Mouse (Mus musculus) heart, embryonic 16.5 days (tissue): Measurements from ENCODE around the gene Tmem246. TPM values are rescaled to one million over a fixed set of nuclear protein-coding genes. Genes with fewer than 3 reads are reported as not detected.
A peak's percentile ranks its signal among the peaks of the same experiment; 100 is the strongest.

Source experiments
- ATAC-seq: fragments of 200-750 bp; cut with Nextera tagmentation; replicated peaks from 2 replicates; pipeline ENCODE4 v1.8.0; 2017; ENCODE audit warnings: moderate number of reproducible peaks; ENCODE audit not compliant: insufficient read depth, low FRiP score; ENCODE audit errors: extremely low read depth
- H3K27ac ChIP-seq: fragments of 300-500 bp; sonication (generic); 2 replicates; pipeline ENCODE4 v1.5.1; 2014; ENCODE audit warnings: mild to moderate bottlenecking, low read length, control low read depth, moderate library complexity
- H3K27me3 ChIP-seq: fragments of 300-500 bp; sonication (generic); 2 replicates; pipeline ENCODE4 v1.6.1; 2014; ENCODE audit warnings: low read length, mixed read lengths; ENCODE audit not compliant: control insufficient read depth, insufficient read depth
- H3K36me3 ChIP-seq: fragments of 300-500 bp; sonication (generic); 2 replicates; pipeline ENCODE4 v1.6.1; 2014; ENCODE audit not compliant: control insufficient read depth, insufficient read depth
- H3K4me1 ChIP-seq: fragments of 300-500 bp; sonication (generic); 2 replicates; pipeline ENCODE4 v1.6.1; 2014; ENCODE audit warnings: low read length, mixed read lengths; ENCODE audit not compliant: control insufficient read depth, insufficient read depth
- H3K4me2 ChIP-seq: fragments of 300-500 bp; sonication (generic); 2 replicates; pipeline ENCODE4 v1.6.1; 2014; ENCODE audit warnings: low read depth, mild to moderate bottlenecking, control low read depth, low read length
- H3K4me3 ChIP-seq: fragments of 300-500 bp; sonication (generic); 2 replicates; pipeline ENCODE4 v1.5.1; 2014; ENCODE audit warnings: mild to moderate bottlenecking, control low read depth, low read length
- H3K9ac ChIP-seq: fragments of 300-500 bp; sonication (generic); 2 replicates; pipeline ENCODE4 v1.6.1; 2014; ENCODE audit warnings: low read length, control low read depth
- H3K9me3 ChIP-seq: fragments of 300-500 bp; sonication (generic); replicated peaks from 2 replicates; pipeline ENCODE4 v1.6.1; 2016; ENCODE audit warnings: low read length; ENCODE audit not compliant: control insufficient read depth
- WGBS: fragments of 180-500 bp; shearing (Covaris S2); extraction: QIAGEN DNeasy Blood & Tissue Kit; methylation state at CpG from one replicate; pipeline ENCODE4 v1.1.7; 2014; 5-methylcytosine and 5-hydroxymethylcytosine counted together
- polyA plus RNA-seq: library from polyadenylated mRNA; unstranded; fragments of >200 nt; fragmentation: Nextera tagmentation; extraction: Ambion mirVana; gene quantifications from 2 replicates; pipeline ENCODE4 v1.2.1, GENCODE M21; 2015

Gene Tmem246
- polyA plus RNA-seq, 1 experiment from 2014 or later, result 53.8 TPM

DNA sequence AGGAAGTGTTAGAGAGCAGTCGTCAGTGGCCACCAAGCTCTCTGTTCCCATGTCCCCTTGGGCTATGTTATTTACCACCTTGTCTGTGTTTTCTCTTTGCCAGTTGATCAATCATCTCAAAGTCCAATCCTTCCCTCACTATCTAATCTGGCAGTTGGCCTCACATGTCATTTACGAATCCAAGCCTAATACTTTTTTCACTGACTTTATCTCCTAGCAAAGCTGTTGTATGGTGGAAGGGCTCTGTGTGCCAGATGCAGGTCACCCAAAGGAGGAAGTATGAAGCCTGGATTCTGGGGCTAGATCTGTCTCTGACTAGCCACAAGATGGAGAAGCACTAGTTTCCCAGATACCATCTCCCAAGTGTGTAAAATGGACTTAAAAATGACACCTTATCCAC, 39.5 kb downstream of the Tmem246 start:
- no peaks in the 10 kb centered on the region for H3K4me1 ChIP-seq
- WGBS, result 37% methylated on average over 2 of the region's 2 CpGs

DNA sequence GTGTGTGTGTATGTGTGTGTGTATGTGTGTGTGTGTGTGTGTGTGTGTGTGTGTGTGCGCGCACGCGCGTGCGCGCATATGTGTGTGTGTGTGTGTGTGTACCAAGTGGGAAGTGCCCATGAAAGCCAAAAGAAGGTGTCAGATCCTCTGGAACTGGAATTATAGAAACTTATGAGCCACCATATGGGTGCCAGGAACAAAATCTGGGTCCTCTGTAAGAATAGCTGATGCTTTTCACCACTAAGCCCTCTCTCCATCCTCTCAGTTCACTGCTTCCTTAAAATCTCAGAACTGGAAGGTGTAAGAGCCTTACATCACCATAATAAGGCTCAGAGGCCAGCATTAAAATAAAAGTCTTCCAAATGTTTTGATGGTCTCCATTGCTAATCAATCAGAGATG, 40.3 kb downstream of the Tmem246 start:
- Histone ChIP-seq H3K27me3 (no peaks in the 10 kb centered on the region), H3K9ac (no peak overlapping the region), H3K27ac (no peak overlapping the region), H3K4me3 (no peak overlapping the region), H3K4me2 (no peak overlapping the region), H3K36me3 (no peaks in the 10 kb centered on the region), H3K4me1 (no peaks in the 10 kb centered on the region), H3K9me3 (no peaks in the 10 kb centered on the region)
- no peak for ATAC-seq
- WGBS, result 86% methylated on average over 7 of the region's 7 CpGs

More for the DNA sequence above, 39.5 kb downstream of the Tmem246 start:
- Histone ChIP-seq H3K36me3 (no peaks in the 10 kb centered on the region), H3K27me3 (no peaks in the 10 kb centered on the region), H3K9me3 (no peaks in the 10 kb centered on the region), H3K4me2 (no peak overlapping the region), H3K27ac (no peak overlapping the region), H3K9ac (no peak overlapping the region), H3K4me3 (no peak overlapping the region)
- no peak for ATAC-seq

DNA sequence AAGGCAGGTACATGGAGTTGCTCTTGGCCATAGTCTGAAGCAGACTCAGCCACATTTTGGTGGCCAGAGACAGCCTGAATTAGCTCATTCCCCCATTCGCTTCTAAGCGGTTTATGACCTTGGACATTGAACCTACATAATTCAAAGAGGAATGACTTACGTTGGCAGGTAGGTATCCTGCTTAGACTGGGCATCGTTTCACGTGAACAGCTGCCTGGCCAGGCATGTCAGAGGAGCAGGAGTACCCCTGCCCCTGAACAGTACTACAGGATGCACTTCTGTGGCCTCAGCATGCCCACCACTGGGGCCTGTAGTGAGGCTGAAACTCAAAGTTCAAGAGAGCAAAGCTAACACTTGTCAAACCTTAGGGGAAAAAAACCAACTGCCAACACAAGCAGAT, 44.3 kb downstream of the Tmem246 start:
- H3K9ac ChIP-seq, result no peak overlapping the region
- ATAC-seq, result no peak
- H3K27me3 ChIP-seq, result no peaks in the 10 kb centered on the region
- WGBS, result 78% methylated on average over 5 of the region's 5 CpGs
- no peak overlapping the region for H3K4me3 ChIP-seq
- no peak overlapping the region for H3K4me2 ChIP-seq
- no peak overlapping the region for H3K27ac ChIP-seq
- H3K9me3 ChIP-seq, result no peaks in the 10 kb centered on the region
- H3K36me3 ChIP-seq, result no peaks in the 10 kb centered on the region
- no peaks in the 10 kb centered on the region for H3K4me1 ChIP-seq

DNA sequence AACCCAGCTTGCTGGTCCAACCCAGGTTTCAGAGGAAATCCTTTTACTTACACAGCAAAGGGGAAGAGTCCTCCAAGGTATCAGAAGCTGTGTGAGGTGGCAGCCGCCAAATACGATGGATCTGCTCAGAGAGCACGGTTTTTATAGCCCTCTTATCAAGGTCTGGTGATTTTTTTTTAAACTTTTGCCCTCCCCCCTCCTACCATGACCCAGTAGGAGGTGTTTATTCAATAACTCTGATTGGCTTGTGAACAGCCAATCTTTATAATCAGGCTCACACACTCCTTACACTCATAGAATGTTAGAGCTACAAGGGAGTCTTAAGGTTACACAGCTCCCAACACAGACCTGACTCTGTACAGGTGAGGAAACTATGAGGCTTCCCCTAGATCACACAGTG, 48.3 kb downstream of the Tmem246 start, which contains the start of gene Aldob:
Aldob (minus strand) TSS at position 164 of the 400 bp plus-strand sequence.
- H3K4me2 ChIP-seq, result no peak within 1 kb of the TSS
- H3K27ac ChIP-seq, result no peak within 1 kb of the TSS
- WGBS, result 27% methylated on average over 3 of the region's 3 CpGs
- no peak for ATAC-seq
- H3K4me1 ChIP-seq, result no peaks in the 10 kb centered on the region
- no peaks in the 10 kb centered on the region for H3K36me3 ChIP-seq
- no peak within 1 kb of the TSS for H3K9ac ChIP-seq
- no peak within 1 kb of the TSS for H3K4me3 ChIP-seq
- H3K27me3 ChIP-seq, result no peaks in the 10 kb centered on the region
- H3K9me3 ChIP-seq, result no peaks in the 10 kb centered on the region

DNA sequence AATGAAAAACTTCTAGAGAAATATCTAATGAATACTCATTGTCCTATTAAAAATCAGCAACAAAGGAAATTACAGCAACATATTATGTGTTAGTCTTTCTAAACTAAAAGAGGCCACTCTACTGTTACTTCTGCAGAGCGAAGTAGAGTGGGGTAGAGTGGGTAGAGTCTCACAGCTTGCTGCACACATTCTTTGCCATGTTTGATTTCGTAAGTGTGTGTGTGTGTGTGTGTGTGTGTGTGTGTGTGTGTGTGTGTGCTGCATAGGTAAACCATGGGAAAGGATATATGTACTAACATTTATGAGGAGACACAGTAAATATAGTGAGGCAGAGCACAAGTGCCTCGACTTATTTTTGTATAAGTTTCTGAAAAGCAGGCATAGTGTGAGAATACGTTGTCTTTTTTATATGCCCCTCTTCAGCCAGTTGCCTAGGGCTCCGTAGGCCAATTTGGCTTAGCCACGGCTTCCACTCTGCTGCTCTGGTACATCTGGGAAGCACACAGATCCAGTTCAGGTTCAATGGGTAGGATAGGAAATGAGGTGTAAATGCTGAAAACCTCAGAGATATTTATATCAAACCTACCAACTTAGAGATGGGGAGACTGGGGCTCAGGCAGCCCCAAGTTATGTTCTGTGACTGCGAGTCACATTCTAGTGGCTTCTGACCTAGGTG, 50.0 kb downstream of the Tmem246 start:
- Histone ChIP-seq H3K36me3 (no peaks in the 10 kb centered on the region), H3K27me3 (no peaks in the 10 kb centered on the region), H3K27ac (no peak overlapping the region), H3K4me3 (no peak overlapping the region), H3K9ac (no peak overlapping the region), H3K4me2 (no peak overlapping the region), H3K4me1 (no peaks in the 10 kb centered on the region), H3K9me3 (no peaks in the 10 kb centered on the region)
- WGBS, result 81% methylated on average over 7 of the region's 7 CpGs
- ATAC-seq, result no peak

DNA sequence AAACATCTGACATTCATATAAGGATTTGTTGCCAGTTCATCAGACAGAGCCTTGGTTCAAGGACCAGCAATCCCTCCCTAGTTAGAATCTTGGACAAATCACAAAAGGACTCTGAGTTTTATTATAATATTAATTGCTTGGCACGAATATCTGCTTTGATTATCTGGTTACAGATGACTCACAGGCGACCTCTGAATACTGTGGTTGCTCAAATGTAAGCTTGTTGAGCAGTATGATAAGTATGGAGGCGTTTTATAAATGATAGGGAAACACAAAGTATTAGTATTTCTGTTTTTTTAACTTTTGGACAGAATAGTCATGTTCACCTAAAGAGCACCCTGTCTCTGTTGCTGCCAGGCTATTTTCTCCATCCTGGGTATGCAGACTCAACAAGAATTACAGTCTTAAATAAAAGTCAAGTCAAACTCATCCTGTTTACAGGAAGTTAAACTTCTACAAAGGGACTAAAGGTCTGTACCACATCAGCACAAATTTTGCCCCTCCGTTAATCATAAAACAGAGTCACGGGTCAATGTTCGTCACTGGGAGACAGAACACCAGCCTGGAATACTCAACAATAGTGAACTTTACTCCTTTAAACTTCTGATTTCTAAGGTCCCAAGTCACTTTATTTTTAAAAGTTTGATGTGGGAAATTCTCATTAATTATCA, 50.7 kb downstream of the Tmem246 start:
- no peaks in the 10 kb centered on the region for H3K4me1 ChIP-seq
- H3K4me3 ChIP-seq, result no peak overlapping the region
- 66% methylated on average over 6 of the region's 6 CpGs for WGBS
- no peak overlapping the region for H3K9ac ChIP-seq
- ATAC-seq, result no peak
- H3K9me3 ChIP-seq, result no peaks in the 10 kb centered on the region
- H3K27me3 ChIP-seq, result no peaks in the 10 kb centered on the region
- no peak overlapping the region for H3K4me2 ChIP-seq
- no peak overlapping the region for H3K27ac ChIP-seq
- H3K36me3 ChIP-seq, result no peaks in the 10 kb centered on the region

DNA sequence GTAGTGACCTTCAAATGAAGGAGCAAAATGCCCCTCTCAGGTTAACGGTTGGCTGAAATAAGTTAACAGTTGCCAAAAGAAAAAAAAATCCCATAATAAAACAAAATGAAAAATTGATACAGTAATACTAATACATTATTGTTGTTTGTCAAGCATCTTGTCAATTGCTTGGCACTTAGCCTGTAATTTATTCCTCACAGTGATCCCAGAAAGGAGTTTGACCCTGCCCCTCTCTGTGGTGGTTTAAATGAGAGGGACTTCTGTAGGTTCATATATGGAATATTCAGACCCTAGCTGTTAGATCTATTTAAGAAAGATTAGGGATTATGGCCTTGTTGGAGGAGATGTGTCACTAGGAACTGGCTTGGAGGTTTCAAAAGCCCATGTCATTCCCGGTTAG, 51.6 kb downstream of the Tmem246 start:
- no peak for ATAC-seq
- Histone ChIP-seq H3K4me3 (no peak overlapping the region), H3K27ac (no peak overlapping the region), H3K9me3 (no peaks in the 10 kb centered on the region), H3K4me2 (no peak overlapping the region), H3K9ac (no peak overlapping the region), H3K36me3 (no peaks in the 10 kb centered on the region), H3K4me1 (peaks cover 2% of the 10 kb centered on the region; the same call in 1 of the 2 replicates), H3K27me3 (no peaks in the 10 kb centered on the region)
- WGBS, result 70% methylated on average over 2 of the region's 2 CpGs

DNA sequence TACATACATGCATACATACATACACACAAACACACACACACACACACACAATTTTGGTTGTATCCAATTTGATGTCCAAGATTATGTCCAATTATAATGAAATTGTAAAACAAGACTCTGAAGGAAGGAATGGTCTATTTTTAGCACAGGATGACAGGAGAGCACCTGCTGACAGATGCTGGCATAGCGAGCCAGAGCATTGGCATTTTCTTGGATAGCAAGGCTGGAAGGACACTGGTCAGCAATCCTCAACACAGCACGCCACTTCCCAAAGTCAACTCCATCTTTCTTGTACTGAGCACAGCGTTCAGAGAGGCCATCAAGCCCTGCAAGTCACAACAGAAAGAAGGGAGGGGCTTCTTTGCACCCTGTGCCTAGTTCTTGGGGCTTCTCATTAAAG, 56.7 kb downstream of the Tmem246 start:
- H3K4me1 ChIP-seq, result peaks cover 7% of the 10 kb centered on the region; the same call in 1 of the 2 replicates
- no peaks in the 10 kb centered on the region for H3K27me3 ChIP-seq
- 30% methylated on average over 3 of the region's 3 CpGs for WGBS
- no peak overlapping the region for H3K9ac ChIP-seq
- no peak for ATAC-seq
- no peak overlapping the region for H3K4me2 ChIP-seq
- H3K36me3 ChIP-seq, result no peaks in the 10 kb centered on the region
- no peak overlapping the region for H3K4me3 ChIP-seq
- H3K27ac ChIP-seq, result no peak overlapping the region
- no peaks in the 10 kb centered on the region for H3K9me3 ChIP-seq

DNA sequence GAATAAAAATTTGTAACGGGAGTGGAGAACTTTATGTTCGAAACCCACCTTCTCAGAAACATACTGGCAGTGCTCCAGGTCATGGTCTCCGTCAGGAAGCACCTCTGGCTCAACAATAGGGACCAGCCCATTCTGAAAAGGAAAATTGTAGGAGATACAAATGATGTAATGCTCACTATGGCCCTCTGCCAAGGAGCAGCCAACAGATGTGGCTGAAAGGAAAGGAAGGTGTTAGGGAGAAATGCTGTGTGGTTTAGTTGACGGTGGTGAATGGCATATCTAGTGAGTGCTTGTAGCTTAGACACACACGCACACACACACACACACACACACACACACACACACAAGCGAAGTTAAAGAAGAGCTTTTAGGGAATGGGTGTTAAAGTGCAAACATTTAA, 58.0 kb downstream of the Tmem246 start:
- 31% methylated on average over 6 of the region's 6 CpGs for WGBS
- no peak overlapping the region for H3K4me2 ChIP-seq
- H3K9ac ChIP-seq, result no peak overlapping the region
- H3K4me3 ChIP-seq, result no peak overlapping the region
- no peaks in the 10 kb centered on the region for H3K9me3 ChIP-seq
- H3K27ac ChIP-seq, result no peak overlapping the region
- no peaks in the 10 kb centered on the region for H3K36me3 ChIP-seq
- no peaks in the 10 kb centered on the region for H3K27me3 ChIP-seq
- H3K4me1 ChIP-seq, result peaks cover 7% of the 10 kb centered on the region; the same call in 1 of the 2 replicates
- ATAC-seq, result peak; percentile 55; the same call in 1 of the 2 replicates
